Mouse (Mus musculus) heart, adult 2 months (tissue): ENCODE measurements around the gene Agap2. TPM values are rescaled to one million over a fixed set of nuclear protein-coding genes. Genes with fewer than 3 reads are reported as not detected.

Source experiments
- DNase-seq, 2 experiments: peaks; one replicate each; pipeline ENCODE4 v3.0.0; 2021
- H3K27ac ChIP-seq: fragments of 200-600 bp; 2 replicates; pipeline ENCODE4 v1.8.1; 2022
- H3K27me3 ChIP-seq: fragments of 200-500 bp; 2 replicates; pipeline ENCODE4 v1.6.1; 2012; ENCODE audit warnings: mild to moderate bottlenecking, low read length, inconsistent platforms, mixed read lengths; ENCODE audit not compliant: control insufficient read depth, insufficient read depth
- H3K36me3 ChIP-seq: fragments of 200-500 bp; 2 replicates; pipeline ENCODE4 v1.6.1; 2012; ENCODE audit warnings: low read length, inconsistent platforms; ENCODE audit not compliant: control insufficient read depth, insufficient read depth
- H3K4me1 ChIP-seq: fragments of 200-500 bp; 2 replicates; pipeline ENCODE4 v1.6.1; 2011; ENCODE audit warnings: low read length; ENCODE audit not compliant: control insufficient read depth, insufficient read depth
- H3K4me3 ChIP-seq: fragments of 200-600 bp; 2 replicates; pipeline ENCODE4 v1.8.1; 2022
- H3K79me2 ChIP-seq: fragments of 200-500 bp; replicated peaks from 2 replicates; pipeline ENCODE4 v1.6.1; 2012; ENCODE audit warnings: mild to moderate bottlenecking, inconsistent platforms, low read length, moderate library complexity, mixed read lengths; ENCODE audit not compliant: control insufficient read depth, insufficient read depth
- H3K9ac ChIP-seq: fragments of 200-500 bp; 2 replicates; pipeline ENCODE4 v1.6.1; 2012; ENCODE audit warnings: low read depth, mild to moderate bottlenecking, control low read depth, inconsistent platforms, low read length, mixed read lengths
- CTCF ChIP-seq: fragments of 200-600 bp; IDR thresholded peaks from 2 replicates; pipeline ENCODE4 v1.8.1; 2022; ENCODE audit warnings: antibody characterized with exemption, mild to moderate bottlenecking, moderate library complexity
- EP300 ChIP-seq: fragments of 200-500 bp; IDR thresholded peaks from 2 replicates; pipeline ENCODE4 v1.6.1; 2011; ENCODE audit warnings: low read depth, low read length, control low read depth; ENCODE audit not compliant: insufficient read depth
- POLR2A ChIP-seq: fragments of 200-500 bp; IDR thresholded peaks from 2 replicates; pipeline ENCODE4 v1.6.1; 2011; ENCODE audit warnings: mild to moderate bottlenecking, low read depth, low read length, control low read depth; ENCODE audit not compliant: insufficient read depth
- WGBS: fragments of 180-500 bp; shearing (Covaris S2); methylation state at CpG from one replicate; pipeline ENCODE4 v1.1.7; 2018; 5-methylcytosine and 5-hydroxymethylcytosine counted together
- intact Hi-C: fragments of 180-260 bp; cut with DNase I; formaldehyde crosslinking; loops from one replicate; pipeline ENCODE4 v1.15.1; 2025
- polyA plus RNA-seq: library from polyadenylated mRNA; depleted of rRNA; stranded (reverse); fragments of >200 nt; gene quantifications from 2 replicates; pipeline ENCODE4 v1.2.3, GENCODE M21; 2012
- total RNA-seq, 2 experiments: library from RNA; stranded (reverse); gene quantifications; 2 replicates each; pipeline ENCODE4 v1.2.3; 2021

The Agap2 gene
- total and polyA plus RNA-seq, 3 experiments: 4.8 to 5.5 (median 5.0) TPM

DNA sequence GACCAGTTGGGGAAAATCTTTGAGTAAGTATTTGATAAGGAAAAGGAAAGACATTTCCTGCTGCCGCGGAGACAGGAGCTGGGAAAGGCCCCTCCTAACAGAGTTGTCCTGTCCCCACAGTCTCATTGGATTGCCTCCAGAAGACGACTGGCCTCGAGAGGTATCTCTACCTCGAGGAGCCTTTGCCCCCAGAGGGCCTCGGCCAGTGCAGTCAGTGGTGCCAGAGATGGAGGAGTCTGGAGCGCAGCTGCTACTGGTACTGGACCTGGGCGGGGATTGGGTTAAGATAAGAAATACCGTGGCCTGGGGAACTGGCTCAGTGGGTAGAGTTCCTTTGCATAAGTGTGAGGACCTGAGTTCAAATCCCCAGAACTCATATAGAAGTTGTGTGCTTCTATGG lies 9.1 kb upstream of the Agap2 start:
- Histone ChIP-seq H3K4me1 (peaks cover 9% of the 10 kb centered on the region), H3K27me3 (no peaks in the 10 kb centered on the region), H3K36me3 (no peaks in the 10 kb centered on the region), H3K79me2 (no peaks in the 10 kb centered on the region), H3K4me3 (no peak overlapping the region), H3K27ac (no peak overlapping the region), H3K9ac (no peak overlapping the region)
- intact Hi-C loops: loop anchor here (10.0 kb wide), 1 partner anchor 1679 kb away; the partner anchor contains the start of genes Dgka and Pym1
- 45% methylated on average over 9 of the region's 9 CpGs for WGBS
- no peak for DNase-seq
- no peak for TF ChIP-seq POLR2A
- TF ChIP-seq EP300: no peak
- no peak for TF ChIP-seq CTCF

DNA sequence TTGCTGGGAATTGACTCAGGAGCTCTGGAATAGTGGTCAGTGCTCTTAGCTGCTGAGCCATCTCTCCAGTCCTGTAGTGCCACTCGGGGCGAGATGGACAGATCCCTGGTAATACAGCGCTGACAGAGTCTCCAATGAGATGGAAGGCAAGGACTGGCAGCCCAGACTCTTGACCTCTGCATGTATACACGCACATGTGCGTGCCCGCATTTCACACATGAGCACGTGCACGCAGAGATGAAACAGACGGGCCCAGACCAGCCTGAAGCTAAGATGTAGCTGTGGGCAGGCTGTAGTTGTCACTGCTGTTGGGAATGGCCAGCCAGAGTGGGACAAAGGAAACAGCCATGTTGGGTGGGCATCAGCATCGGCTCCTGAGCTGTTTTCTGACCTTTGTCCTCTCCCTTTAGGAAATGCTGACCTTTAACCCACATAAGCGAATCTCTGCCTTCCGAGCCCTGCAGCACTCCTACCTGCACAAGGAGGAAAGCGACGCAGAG lies 8.5 kb upstream of the Agap2 start:
- H3K4me3 ChIP-seq: no peak overlapping the region
- 91% methylated on average over 14 of the region's 14 CpGs for WGBS
- no peaks in the 10 kb centered on the region for H3K36me3 ChIP-seq
- no peaks in the 10 kb centered on the region for H3K27me3 ChIP-seq
- H3K79me2 ChIP-seq: no peaks in the 10 kb centered on the region
- H3K4me1 ChIP-seq: peaks cover 9% of the 10 kb centered on the region
- no peak for TF ChIP-seq CTCF
- TF ChIP-seq POLR2A: 0 out of 2 replicates have a peak, but pooled peaks have one; percentile 9
- intact Hi-C loops: loop anchor here (10.0 kb wide), 1 partner anchor 1678 kb away; the partner anchor contains the start of genes Dgka and Pym1
- no peak overlapping the region for H3K9ac ChIP-seq
- H3K27ac ChIP-seq: no peak overlapping the region
- no peak for DNase-seq

GRCm38 (mm10) chr10:127068360-127069038 lies 6.6 kb upstream of the Agap2 start:
- Histone ChIP-seq H3K36me3 (no peaks in the 10 kb centered on the region), H3K4me1 (peaks cover 7% of the 10 kb centered on the region), H3K27me3 (no peaks in the 10 kb centered on the region), H3K4me3 (no peak overlapping the region), H3K79me2 (no peaks in the 10 kb centered on the region), H3K9ac (no peak overlapping the region), H3K27ac (no peak overlapping the region)
- no peak for TF ChIP-seq POLR2A
- TF ChIP-seq CTCF: no peak
- no peak for TF ChIP-seq EP300
- no peak for DNase-seq
- intact Hi-C loops: loop anchor here (10.0 kb wide), 1 partner anchor 1676 kb away; the partner anchor contains the start of genes Dgka and Pym1
- WGBS: 68% methylated on average over 9 of the region's 9 CpGs

DNA sequence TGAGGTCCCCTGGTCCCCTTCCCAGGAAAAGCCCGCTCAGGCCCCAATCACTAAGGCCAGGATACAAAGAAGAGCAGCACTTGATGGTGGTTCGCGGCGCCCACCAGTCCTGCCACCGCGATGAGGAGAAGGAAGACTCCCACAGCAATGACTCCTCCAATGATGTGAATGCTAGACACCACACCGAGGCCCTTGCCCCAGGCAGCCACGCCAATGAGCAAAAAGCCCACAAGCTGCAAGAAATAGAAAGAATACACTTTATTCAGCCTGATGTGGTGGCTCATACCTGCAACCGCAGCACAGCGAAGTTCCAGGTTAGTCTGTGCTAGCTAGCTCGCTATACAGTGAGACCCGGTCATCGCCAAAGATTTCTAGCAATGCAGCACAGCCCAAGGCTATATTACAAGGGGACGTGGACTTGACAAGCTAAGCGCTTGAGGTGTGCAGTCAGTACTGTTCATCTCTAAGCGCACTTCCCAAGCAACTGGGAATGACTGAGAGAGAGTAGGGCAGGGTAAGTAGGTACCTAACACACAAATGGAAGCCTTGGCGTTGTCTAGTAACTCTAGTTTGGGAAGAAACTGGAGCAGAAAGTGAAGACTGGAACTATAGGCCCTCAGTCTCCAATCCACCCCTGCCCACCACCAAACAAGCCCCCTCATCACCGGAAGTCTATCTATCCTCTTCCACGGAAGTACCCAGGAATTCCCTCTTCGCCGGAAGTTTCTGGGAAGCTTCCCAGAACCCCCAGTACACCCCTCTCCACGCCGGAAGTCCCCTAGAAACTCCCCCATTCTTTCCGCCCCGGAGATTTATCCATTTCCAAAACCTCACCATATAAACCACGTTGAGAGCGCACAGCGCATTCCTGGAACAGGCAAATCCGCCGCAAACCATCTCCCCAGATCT lies 5.5 kb upstream of the Agap2 start:
- Histone ChIP-seq H3K4me1 (peaks cover 5% of the 10 kb centered on the region), H3K27me3 (no peaks in the 10 kb centered on the region), H3K27ac (peak overlapping the region; percentile 84), H3K9ac (peak overlapping the region; percentile 90), H3K4me3 (peak overlapping the region; percentile 90), H3K79me2 (no peaks in the 10 kb centered on the region), H3K36me3 (no peaks in the 10 kb centered on the region)
- DNase-seq: no peak
- TF ChIP-seq POLR2A (no peak), CTCF (no peak), EP300 (no peak)
- WGBS: 4% methylated on average over 30 of the region's 30 CpGs
- intact Hi-C loops: loop anchor here (10.0 kb wide), 1 partner anchor 1675 kb away; the partner anchor contains the start of genes Dgka and Pym1

DNA sequence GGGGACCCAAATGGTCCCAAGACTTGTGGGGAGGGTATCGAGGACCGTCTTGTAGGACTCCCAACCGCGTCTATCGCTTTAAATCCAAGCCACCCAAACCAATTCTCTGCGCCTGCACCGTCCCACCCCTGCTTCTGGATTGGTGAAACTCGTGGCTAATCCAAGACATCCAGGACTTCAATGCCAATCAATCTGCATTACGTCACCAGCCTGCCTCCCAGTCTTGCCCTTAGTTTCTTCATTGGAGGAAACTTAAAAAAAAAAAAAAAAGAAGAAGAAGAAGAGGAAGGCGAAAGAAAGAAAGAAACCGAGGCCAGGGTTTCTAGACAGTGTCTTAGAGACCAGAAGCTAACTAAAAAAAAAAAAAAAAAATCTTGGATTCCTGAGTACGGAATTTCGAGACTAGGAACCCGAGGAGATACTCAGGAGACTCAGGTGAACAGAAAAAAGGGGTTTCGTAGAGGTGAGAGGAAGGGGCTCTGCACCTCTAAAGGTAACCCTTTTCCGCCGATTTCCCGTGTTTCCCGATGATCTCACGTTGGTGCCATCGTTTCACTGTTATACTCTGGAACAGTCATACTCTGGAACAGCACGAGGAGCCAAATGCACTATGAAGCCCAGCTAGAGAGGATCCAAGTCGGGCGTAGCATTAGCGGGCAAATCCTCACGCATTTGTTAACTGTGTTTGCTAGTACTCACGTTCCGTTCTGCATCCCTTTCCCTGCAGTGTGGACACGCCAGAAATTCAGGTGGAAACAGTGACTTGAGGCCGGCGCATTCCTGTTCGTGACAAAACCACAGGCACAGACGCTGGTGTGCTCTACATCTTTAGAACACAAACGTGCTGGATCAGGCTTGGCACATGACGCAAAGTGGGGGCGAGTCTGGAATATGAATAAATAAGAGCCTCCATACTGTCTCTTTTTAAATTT lies 4.6 kb upstream of the Agap2 start, which contains the start of gene Tspan31:
Gene Tspan31, minus strand, starts transcription at position 75 of the 932 bp plus-strand sequence.
- peak within 1 kb of the TSS; percentile 90 for H3K9ac ChIP-seq
- H3K4me1 ChIP-seq: peaks cover 5% of the 10 kb centered on the region
- DNase-seq: peak; percentile 86 to 93
- WGBS: under 1% methylated on average over 36 of the region's 36 CpGs
- intact Hi-C loops: no loop called here
- H3K27ac ChIP-seq: peak within 1 kb of the TSS; percentile 84
- no peak for TF ChIP-seq CTCF
- TF ChIP-seq EP300: 0 out of 2 replicates have a peak, but pooled peaks have one; percentile 6
- peak; percentile 93 for TF ChIP-seq POLR2A
- peak within 1 kb of the TSS; percentile 90 for H3K4me3 ChIP-seq
- no peaks in the 10 kb centered on the region for H3K27me3 ChIP-seq
- H3K36me3 ChIP-seq: no peaks in the 10 kb centered on the region
- no peaks in the 10 kb centered on the region for H3K79me2 ChIP-seq
